Mouse (Mus musculus): ENCODE results near the gene Atr. TPM values are rescaled to one million over a fixed set of nuclear protein-coding genes. Genes with fewer than 3 reads are reported as not detected.

The Atr gene
- polyA plus RNA-seq, 1 experiment from 2014 or later: 3.3 TPM

Other genes with a start within 250 kb of the Atr start
- gene Pcolce2, start 220.0 kb upstream of the Atr start, polyA plus RNA-seq (2015; fragmentation: Nextera tagmentation; extraction: Ambion mirVana): 5.1 and 7.0 TPM in 2 replicates
- gene Trpc1, start 107.2 kb upstream of the Atr start, polyA plus RNA-seq (2015; fragmentation: Nextera tagmentation; extraction: Ambion mirVana): 0.56 and 0.64 TPM in 2 replicates
- gene Pls1, start 12.3 kb upstream of the Atr start, polyA plus RNA-seq (2015; fragmentation: Nextera tagmentation; extraction: Ambion mirVana): 16.2 and 19.2 TPM in 2 replicates
- gene Xrn1, start 97.2 kb downstream of the Atr start, polyA plus RNA-seq (2015; fragmentation: Nextera tagmentation; extraction: Ambion mirVana): 6.1 TPM in 2 replicates

Data from liver, embryonic 16.5 days (tissue).